9 mouse cellular contexts compared by ENCODE assay signal in the genomic region with DNA sequence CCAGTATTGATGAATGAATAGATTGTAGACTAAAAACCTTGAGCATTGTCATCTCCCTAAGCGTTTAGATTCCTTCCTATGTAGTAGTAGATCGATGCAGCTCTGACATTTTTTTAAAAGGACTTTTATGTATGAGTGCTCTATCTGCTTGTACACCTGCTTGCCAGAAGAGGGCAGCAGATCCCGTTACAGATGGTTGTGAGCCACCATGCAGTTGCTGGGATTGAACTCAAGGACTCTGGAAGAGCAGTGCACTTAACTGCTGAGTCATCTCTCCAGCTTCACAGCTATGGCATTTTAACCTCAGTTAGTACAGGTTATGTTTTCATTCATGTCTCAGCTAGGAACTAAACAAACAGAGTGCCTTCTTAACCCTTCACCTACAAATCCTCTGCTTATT. TPM values are rescaled to one million over a fixed set of nuclear protein-coding genes. Genes with fewer than 3 reads are reported as not detected.
DNase-seq lines count a peak whose midpoint lies in the region; ATAC-seq and TF ChIP-seq lines count a peak whose summit lies in the region.
"Had no signal": no experiment of that assay in that cellular context is flagged by ENCODE, and none has a peak within 500 bp of the region (broad histone marks: within the 10 kb centered on the region; RNA-seq: fewer than 3 reads in every experiment).

No protein-coding gene starts in this region.

- peak; percentile 54; the same call in 1 of the 2 replicates for TF ChIP-seq CTCF in brain, embryonic 14.5 days (IDR thresholded peaks at IDR 0.05; ENCODE audit: borderline replicate concordance, extremely low read depth, insufficient read depth, insufficient read length)
- peak; percentile 43; the same call in 1 of the 2 replicates for TF ChIP-seq CTCF in small intestine, adult 2 months (IDR thresholded peaks at IDR 0.05; ENCODE audit: extremely low read depth, insufficient read length, insufficient replicate concordance, low read depth, low read length)

- no peak overlapping the region for H3K9ac ChIP-seq in kidney, embryonic 15.5 days

- no peaks in the 10 kb centered on the region for H3K9me3 ChIP-seq in kidney, embryonic 15.5 days (replicated peaks)

- H3K36me3 ChIP-seq in kidney, embryonic 15.5 days, result no peaks in the 10 kb centered on the region
- no peaks in the 10 kb centered on the region for H3K36me3 ChIP-seq in small intestine, adult 2 months (ENCODE audit: control insufficient read depth, insufficient read depth, low read length)

- DNase-seq in kidney, adult 18-20 months, result peak; percentile 6
- DNase-seq in 3T3-L1 (ENCODE audit: low read depth, low spot score), result peak; percentile 31
- peak; percentile 40 for DNase-seq in brain, embryonic 14.5 days (ENCODE audit: low read depth)
- DNase-seq in kidney, postnatal 10 days, result peak; percentile 33
- DNase-seq in frontal cortex, postnatal 14 days (ENCODE audit: low spot score in 2 of 2), result no peak

- WGBS in kidney, embryonic 15.5 days, result 48% methylated on average over 3 of the region's 3 CpGs
- WGBS in small intestine, adult 2 months, result 36% methylated on average over 3 of the region's 3 CpGs

- ATAC-seq in kidney, embryonic 15.5 days (replicated peaks; ENCODE audit: low FRiP score), result no peak
- peak; percentile 72 for ATAC-seq in CD4-positive, CD25-positive, alpha-beta regulatory T cell, adult 4 months

- no peaks in the 10 kb centered on the region; the same call in none of the 2 replicates for H3K27me3 ChIP-seq in kidney, embryonic 15.5 days
- no peaks in the 10 kb centered on the region for H3K27me3 ChIP-seq in small intestine, adult 2 months (ENCODE audit: control insufficient read depth, insufficient read depth, low read length)

- TF ChIP-seq POLR2A in brain, embryonic 14.5 days (IDR thresholded peaks at IDR 0.05; ENCODE audit: borderline replicate concordance, extremely low read depth, insufficient read depth, insufficient read length, poor library complexity, severe bottlenecking), result no peak
- no peak for TF ChIP-seq POLR2A in small intestine, adult 2 months (IDR thresholded peaks at IDR 0.05; ENCODE audit: low read depth, low read length)

- H3K4me3 ChIP-seq in kidney, embryonic 15.5 days (replicated peaks), result no peak overlapping the region
- H3K4me3 ChIP-seq in small intestine, adult 2 months (ENCODE audit: low read depth, low read length), result no peak overlapping the region

- no peak overlapping the region for H3K4me2 ChIP-seq in kidney, embryonic 15.5 days

- H3K4me1 ChIP-seq in kidney, embryonic 15.5 days, result no peaks in the 10 kb centered on the region
- H3K4me1 ChIP-seq in small intestine, adult 2 months (ENCODE audit: control insufficient read depth, insufficient read depth, insufficient read length, low read length), result no peaks in the 10 kb centered on the region

- H3K27ac ChIP-seq in kidney, embryonic 15.5 days, result no peak overlapping the region
- H3K27ac ChIP-seq in small intestine, adult 2 months (ENCODE audit: insufficient read depth, low read depth, low read length), result no peak overlapping the region

RNA-seq across cellular contexts. Expression of a gene that starts 15.5 kb away (rescaled TPM):
- polyA plus RNA-seq in kidney, embryonic 15.5 days (2015; fragmentation: Nextera tagmentation; extraction: Ambion mirVana), result 2.2 and 2.8 TPM in 2 replicates
- 1 to 10 TPM; 4.9 to 9.3 TPM for polyA plus RNA-seq in CD4-positive, CD25-positive, alpha-beta regulatory T cell, adult 4 months (2017; shearing (Covaris generic))
- polyA plus RNA-seq in brain, embryonic 14.5 days (2012; rRNA removed), result 46.1 and 48.3 TPM in 2 replicates
- 0.18 and 0.20 TPM in 2 replicates for polyA plus RNA-seq in small intestine, adult 2 months (2012; rRNA removed)

RNA-seq across cellular contexts. Expression of a gene that starts 36.7 kb away (rescaled TPM):
- not detected in 2 replicates for polyA plus RNA-seq in kidney, embryonic 15.5 days (2015; fragmentation: Nextera tagmentation; extraction: Ambion mirVana)
- not detected for polyA plus RNA-seq in CD4-positive, CD25-positive, alpha-beta regulatory T cell, adult 4 months (2017; shearing (Covaris generic))
- 1.3 and 1.6 TPM in 2 replicates for polyA plus RNA-seq in brain, embryonic 14.5 days (2012; rRNA removed)
- not detected in 2 replicates for polyA plus RNA-seq in small intestine, adult 2 months (2012; rRNA removed)
- polyA plus RNA-seq: liver, embryonic 16.5 days had no signal

Comparison
In these comparisons a context has a peak if more than half of its experiments do, and no peak if none do; other contexts are left out.
1. DNase-seq: peak in kidney, adult 18-20 months (single experiment), 3T3-L1 (single experiment), brain, embryonic 14.5 days (single experiment) and kidney, postnatal 10 days (single experiment); none in frontal cortex, postnatal 14 days (0 of 2).